Mouse (Mus musculus) right cerebral cortex, postnatal 36 days (tissue): ENCODE measurements around the gene Cers6.

Experiments used
- DNase-seq, 2 experiments: peaks; one replicate each; pipeline ENCODE4 v3.0.0; 2022; ENCODE audit warnings: low spot score in 2 of 2, mixed read lengths in 1 of 2

Gene Cers6

DNA sequence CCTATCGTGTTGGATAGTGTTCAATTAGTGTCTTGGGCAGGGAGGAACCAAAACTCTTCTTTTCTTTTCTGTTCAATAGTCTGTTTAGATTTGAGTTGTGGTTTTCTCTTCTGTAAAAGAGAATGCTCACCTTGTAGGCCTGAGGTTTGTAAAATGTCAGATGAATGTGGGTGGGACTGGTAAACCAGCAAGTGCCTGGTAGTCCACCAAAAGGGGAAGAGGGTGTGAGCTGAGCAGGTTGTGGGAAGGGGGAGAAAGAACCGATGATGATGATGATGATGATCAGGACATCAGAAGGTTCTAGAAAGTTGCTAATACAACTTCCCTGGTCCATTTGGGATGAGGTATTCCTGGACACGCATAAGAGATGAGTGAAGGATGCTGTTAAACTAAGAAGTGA is 55.1 kb downstream of the Cers6 start:
- DNase-seq, result no peak

DNA sequence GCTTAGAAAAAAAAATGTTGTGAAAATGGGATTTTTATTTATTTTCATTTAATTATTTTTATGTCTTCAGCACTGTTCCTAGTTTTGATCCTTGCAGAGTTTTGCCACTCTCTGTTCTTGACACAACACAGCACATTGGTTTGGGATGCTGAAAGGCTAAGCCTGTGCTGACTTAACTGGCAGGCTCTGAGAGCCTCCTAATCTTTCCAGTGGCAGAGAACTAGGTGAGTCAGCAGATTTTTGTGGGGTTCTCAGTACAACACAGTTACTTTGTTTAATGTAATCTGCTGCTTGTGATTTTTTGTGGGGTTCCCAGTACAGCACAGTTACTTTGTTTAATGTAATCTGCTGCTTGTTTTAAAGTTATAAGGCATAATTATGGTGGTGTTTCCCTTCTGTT is 55.8 kb downstream of the Cers6 start:
- no peak for DNase-seq

GRCm38 (mm10) chr2:68917524-68917923 is 56.3 kb downstream of the Cers6 start:
- DNase-seq, result no peak

- DNase-seq, result no peak
Measured at GRCm38 (mm10) chr2:68924344-68924743, 63.1 kb downstream of the Cers6 start.

GRCm38 (mm10) chr2:68925542-68925941 is 64.3 kb downstream of the Cers6 start:
- DNase-seq, result no peak

DNA sequence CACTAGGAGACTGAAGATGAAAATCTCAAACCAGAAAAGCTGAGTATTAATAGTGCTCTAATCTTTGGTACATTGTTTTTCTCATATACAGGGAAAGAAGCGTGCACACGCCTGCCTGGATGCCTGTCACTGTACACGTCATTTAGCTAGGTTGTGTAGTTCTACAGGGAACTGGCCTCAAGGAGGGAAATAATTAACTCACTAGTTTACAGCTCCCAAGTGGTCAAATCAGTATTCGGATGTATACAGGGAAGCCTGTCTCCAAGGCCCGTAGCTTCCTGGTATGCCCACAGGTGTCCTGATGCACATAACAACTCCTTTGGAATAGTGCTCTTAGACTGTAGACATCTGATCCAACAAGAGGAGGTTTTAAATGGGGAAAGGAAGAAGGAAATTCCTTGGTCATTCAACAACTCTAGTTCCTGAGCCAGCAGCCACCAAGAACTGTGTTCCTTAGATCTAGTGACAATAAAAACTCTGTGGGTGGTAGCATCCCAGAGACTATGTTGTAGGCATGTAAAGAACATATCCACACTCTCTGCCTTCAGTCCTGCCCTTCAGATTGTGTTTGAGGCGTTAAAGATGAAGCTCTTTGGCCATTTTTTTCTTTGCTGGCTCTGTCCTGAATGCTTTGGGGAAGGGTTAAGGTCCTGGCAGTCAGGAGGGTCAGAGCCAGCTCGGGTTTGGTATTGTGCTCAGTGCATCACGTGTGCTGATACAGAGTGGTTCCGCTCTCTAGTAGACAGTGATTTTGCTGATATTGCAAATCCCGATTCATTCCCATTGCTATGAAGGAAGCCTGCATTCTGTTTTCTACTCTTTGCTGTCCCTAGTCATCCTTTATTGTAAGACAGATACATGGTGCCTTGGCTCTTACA is 65.9 kb downstream of the Cers6 start:
- no peak for DNase-seq

DNA sequence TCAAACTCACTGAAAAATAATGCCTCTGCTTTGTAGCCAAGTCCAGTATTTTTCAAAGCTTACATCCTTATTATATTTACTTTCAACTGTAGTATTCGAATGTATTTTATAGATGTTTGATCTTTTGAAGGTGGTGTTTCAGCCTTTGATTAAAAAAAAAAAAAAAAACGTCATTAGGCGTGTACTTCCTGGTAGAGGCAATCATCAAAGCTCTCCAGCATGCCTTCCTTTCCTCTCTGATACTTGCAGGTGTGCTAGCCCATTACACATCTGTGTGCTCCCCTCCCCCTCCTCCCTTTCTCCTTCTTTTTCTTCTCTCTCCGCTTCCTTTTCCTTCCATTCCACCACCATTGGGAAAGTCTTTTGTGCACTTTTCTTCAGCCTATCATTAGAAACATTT is 71.0 kb downstream of the Cers6 start:
- no peak for DNase-seq

- no peak for DNase-seq
Measured at GRCm38 (mm10) chr2:68932656-68933055, 71.4 kb downstream of the Cers6 start.

DNA sequence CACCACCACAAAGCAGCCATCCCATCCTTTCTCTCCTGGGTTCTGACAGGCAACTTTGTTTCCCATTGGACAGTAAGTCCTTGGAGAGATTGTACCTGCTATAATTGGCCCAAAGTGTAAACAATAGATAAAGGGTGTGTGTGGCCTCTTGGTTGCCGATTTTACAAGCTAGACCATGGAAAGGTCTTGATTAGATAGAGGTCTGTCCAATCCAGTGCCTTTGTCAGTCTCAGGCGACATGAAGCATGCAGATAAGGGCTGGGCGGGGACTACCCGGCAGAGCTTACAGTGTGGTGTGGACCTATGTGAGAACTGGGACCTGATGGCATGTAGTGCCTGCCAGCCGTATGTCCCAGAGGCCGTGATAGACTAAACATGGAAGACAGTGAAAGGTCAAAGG is 73.4 kb downstream of the Cers6 start:
- DNase-seq, result no peak

DNA sequence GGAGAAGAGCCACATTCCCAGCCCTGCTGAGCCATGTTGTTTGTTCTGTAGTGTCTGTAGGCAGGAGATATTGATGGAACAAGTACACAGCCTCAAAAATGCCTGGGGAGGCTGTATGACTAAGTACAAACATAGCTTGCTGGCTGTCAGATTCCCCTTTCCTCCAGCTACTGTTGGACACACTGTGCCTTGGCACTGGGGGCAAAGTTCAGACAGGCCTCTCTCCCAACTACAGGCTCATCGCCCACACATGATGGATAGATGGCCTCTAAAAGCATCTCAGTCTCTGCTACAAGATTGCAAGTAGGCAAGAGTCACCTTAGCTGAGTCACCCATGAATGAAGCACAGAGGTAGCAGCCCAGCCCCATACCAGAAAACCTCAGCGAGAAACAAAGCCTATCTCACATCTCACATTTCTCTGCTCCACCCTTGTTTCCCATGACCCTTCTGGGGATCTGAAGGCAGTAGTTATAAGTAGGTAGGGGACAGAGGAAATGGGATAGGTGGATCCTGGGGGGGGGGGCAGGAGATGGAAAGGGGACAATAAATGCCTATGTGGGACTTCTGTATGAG is 74.6 kb downstream of the Cers6 start:
- DNase-seq, result no peak

DNA sequence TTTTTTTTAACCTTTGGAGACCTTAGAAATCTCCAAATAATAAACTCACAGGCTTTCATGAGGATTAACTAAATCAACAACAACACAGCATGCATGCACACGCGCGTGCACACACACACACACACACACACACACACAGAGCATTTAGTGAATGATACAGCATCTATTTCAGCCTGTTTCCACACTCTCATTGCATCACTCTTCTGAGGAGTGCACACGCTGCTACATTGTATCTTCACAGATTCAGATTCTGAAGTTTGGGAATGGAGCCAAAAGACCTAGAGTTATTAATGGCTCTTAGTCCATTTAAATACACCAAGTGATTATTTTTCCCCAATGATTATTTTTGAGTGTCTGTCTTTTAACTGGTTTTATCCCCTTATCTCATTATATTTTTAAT is 75.5 kb downstream of the Cers6 start:
- no peak for DNase-seq

DNA sequence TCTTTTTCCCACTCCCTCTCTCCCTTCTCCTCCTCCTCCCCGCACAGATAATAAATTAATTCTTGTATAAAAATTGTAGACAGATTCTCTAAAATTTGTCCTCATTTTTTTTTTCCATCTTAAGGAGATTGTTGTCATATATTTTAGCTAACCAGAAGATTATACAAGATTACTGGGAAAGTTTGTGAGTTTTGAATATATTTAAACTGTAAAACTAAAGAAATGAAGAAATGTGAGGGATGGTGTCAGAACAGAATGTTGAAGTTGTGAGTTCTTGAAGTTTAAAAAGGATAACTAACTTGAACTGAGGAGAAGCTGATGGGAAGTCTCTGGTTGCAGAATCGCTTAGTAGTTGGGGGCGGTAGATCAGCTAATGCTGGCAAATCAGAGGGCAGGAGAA is 76.6 kb downstream of the Cers6 start:
- DNase-seq, result no peak

- DNase-seq, result no peak
Measured at GRCm38 (mm10) chr2:68944898-68945297, 83.7 kb downstream of the Cers6 start.

GRCm38 (mm10) chr2:68945976-68946375 is 84.7 kb downstream of the Cers6 start:
- no peak for DNase-seq

DNA sequence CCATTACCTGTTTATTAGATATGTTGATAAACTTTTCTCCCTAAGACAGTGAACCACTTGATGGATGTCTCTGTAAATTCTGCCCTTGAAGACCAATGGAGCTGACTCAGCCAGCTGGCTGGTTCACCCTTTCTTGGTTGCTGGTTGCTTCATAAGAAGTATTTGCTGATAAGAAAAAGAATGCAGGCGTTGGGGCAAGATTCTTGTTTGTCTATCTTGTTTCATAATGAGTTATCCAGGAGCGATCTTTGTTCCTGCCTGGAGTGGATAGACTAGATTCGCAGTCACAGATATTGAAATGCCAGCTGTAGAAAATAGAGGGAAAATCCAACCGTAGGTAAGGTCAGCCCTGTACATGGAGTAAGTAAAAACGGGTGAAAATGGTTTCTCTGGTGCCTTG is 85.6 kb downstream of the Cers6 start:
- no peak for DNase-seq

GRCm38 (mm10) chr2:68949137-68949536 is 87.9 kb downstream of the Cers6 start:
- DNase-seq, result no peak

DNA sequence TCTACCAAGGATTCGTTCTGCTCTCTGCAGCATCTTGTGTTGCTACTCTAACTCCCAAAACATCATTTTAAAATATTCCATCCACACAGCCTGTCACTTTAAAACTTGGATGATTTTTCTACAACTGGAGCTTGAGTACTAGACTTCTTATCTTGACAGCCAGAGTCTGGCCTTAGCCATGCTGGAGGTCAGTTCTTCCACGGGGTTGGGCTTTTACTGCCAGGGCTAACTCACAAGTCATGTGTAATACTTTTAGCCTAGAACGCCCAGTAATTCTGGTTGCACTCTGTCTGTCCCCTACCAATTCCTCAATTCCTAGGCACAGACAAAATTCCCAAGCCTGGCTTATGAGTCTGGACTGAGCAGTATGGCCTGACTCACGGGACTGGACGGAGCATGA is 88.5 kb downstream of the Cers6 start:
- no peak for DNase-seq

GRCm38 (mm10) chr2:68951706-68952105 is 90.5 kb downstream of the Cers6 start:
- DNase-seq, result no peak

GRCm38 (mm10) chr2:68953688-68954087 is 92.4 kb downstream of the Cers6 start:
- no peak for DNase-seq

DNA sequence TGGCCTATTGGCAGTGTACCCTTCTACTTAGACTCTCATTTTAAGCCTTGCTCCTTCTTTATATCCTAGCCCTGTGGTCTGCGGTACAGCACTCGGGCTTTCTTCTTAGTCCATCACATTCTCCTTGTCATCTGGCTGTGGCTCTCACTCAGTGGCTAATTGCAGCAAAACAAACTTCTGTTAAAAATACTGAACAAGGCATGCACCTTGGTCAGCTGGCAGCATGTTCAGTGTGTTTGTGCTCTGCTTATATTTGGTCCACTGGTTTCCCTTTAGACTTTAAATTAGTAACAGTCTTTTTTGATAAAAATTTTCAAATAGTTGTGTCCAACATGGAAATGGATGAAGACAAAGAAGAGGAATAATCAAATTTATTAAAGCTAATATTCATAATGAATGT is 94.3 kb downstream of the Cers6 start:
- DNase-seq, result no peak

GRCm38 (mm10) chr2:68956146-68956545 is 94.9 kb downstream of the Cers6 start:
- no peak for DNase-seq

GRCm38 (mm10) chr2:68957831-68958230 is 96.6 kb downstream of the Cers6 start:
- DNase-seq, result no peak

DNA sequence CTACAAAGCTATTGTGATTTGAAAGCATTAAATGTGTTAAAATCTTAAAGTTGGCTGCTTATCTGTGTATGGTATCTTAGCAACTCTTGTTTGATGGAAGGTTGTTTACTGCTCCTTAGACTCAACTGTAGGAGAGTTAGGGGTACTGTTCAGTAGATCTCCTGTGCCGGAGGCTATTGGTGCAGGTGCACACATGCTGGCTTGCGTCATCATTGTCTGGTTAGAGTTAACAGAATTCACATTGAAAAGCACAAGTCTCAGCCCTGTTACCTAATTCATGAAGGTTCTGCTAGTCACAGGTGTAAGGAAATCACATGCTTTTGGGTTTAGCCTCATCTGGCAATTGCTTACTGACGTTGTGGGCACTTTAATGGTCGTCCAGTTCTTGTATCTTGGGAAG is 98.3 kb downstream of the Cers6 start:
- DNase-seq, result no peak

DNA sequence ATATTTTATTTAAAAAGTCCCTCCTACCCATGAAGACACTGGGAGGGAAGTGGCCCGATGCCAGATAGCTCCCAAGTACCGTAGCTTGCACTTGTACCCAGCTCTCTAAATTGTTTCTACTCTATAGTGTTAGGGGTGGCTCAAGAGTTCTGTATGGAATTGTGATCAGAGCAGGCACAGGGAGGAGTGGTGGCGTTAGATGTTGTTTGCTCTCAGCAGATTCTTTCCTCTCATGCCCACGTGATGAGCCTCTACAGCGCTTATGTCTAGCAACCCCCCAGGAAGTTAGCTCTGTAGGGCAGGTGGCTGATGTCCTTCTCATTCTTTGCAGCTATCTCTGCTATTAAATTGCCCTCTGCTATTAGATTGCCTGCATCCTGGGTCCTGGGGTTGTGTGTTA is 98.8 kb downstream of the Cers6 start:
- DNase-seq, result no peak
